Mouse (Mus musculus): ENCODE measurements around the gene Ptprs. TPM values are rescaled to one million over a fixed set of nuclear protein-coding genes. Genes with fewer than 3 reads are reported as not detected.

Ptprs gene
- polyA plus RNA-seq, 1 experiment from 2014 or later, result 290 TPM

- no peak overlapping the region for H3K4me3 ChIP-seq
- no peak overlapping the region; the same call in 1 of the 2 replicates for H3K27ac ChIP-seq (replicated peaks)
- peaks cover 33% of the 10 kb centered on the region for H3K4me1 ChIP-seq
- no peak for ATAC-seq (ENCODE audit: low FRiP score, low read depth)
- H3K36me3 ChIP-seq, result peaks cover 78% of the 10 kb centered on the region
- no peaks in the 10 kb centered on the region for H3K27me3 ChIP-seq
- WGBS, result 88% methylated on average over 6 of the region's 6 CpGs
- no peaks in the 10 kb centered on the region for H3K9me3 ChIP-seq
- H3K4me2 ChIP-seq (replicated peaks), result no peak overlapping the region
- H3K9ac ChIP-seq (replicated peaks), result no peak overlapping the region
These were observed 34.0 kb downstream of the Ptprs start for GRCm38 (mm10) chr17:56442316-56442715.

- Histone ChIP-seq H3K4me1 (peaks cover 14% of the 10 kb centered on the region), H3K9ac (replicated peaks) (0 out of 2 replicates have a peak overlapping the region, but pooled peaks have one; percentile 17), H3K27me3 (no peaks in the 10 kb centered on the region), H3K4me3 (no peak overlapping the region), H3K36me3 (peaks cover 87% of the 10 kb centered on the region), H3K9me3 (peaks cover 7% of the 10 kb centered on the region; the same call in 1 of the 2 replicates), H3K27ac (replicated peaks) (peak overlapping the region; percentile 39), H3K4me2 (replicated peaks) (no peak overlapping the region)
- 65% methylated on average over 15 of the region's 15 CpGs for WGBS
- ATAC-seq (ENCODE audit: low FRiP score, low read depth), result no peak
These were observed 36.4 kb downstream of the Ptprs start for GRCm38 (mm10) chr17:56439731-56440460.

GRCm38 (mm10) chr17:56431582-56431981 lies 44.7 kb downstream of the Ptprs start:
- Histone ChIP-seq H3K36me3 (peaks cover 95% of the 10 kb centered on the region), H3K9me3 (no peaks in the 10 kb centered on the region), H3K4me1 (peaks cover 2% of the 10 kb centered on the region; the same call in 1 of the 2 replicates), H3K4me2 (replicated peaks) (no peak overlapping the region), H3K4me3 (no peak overlapping the region), H3K27ac (replicated peaks) (no peak overlapping the region), H3K27me3 (peaks cover 23% of the 10 kb centered on the region), H3K9ac (replicated peaks) (no peak overlapping the region)
- no peak for ATAC-seq (ENCODE audit: low FRiP score, low read depth)
- WGBS, result 92% methylated on average over 3 of the region's 3 CpGs

DNA sequence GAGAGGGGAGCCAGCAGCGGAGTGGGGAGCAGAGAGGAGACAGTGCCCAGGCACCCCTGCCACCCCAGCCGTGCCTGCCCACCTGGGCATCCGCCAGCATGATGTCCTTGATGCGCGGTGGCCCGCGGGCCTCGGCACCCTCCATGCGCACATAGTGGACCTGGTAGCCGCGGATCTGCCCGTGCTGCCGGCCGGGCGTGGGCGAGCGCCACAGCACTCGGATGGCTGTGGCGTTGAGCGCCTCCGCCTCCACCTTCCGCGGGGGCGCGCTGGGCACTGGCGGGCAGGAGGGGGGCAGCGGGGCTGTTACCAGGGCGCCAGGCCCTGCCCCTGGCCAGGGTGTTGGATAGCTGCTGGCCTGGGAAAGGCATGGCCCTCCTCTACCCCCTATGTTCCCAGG lies 48.4 kb downstream of the Ptprs start:
- Histone ChIP-seq H3K4me2 (replicated peaks) (no peak overlapping the region), H3K9ac (replicated peaks) (no peak overlapping the region), H3K4me3 (no peak overlapping the region), H3K9me3 (no peaks in the 10 kb centered on the region), H3K27me3 (peaks cover 37% of the 10 kb centered on the region), H3K4me1 (peaks cover 20% of the 10 kb centered on the region), H3K27ac (replicated peaks) (no peak overlapping the region), H3K36me3 (peaks cover 94% of the 10 kb centered on the region)
- no peak for ATAC-seq (ENCODE audit: low FRiP score, low read depth)
- 78% methylated on average over 28 of the region's 28 CpGs for WGBS

GRCm38 (mm10) chr17:56425941-56426340 lies 50.3 kb downstream of the Ptprs start:
- Histone ChIP-seq H3K36me3 (peaks cover 93% of the 10 kb centered on the region), H3K4me3 (peak overlapping the region; percentile 42), H3K4me1 (peaks cover 20% of the 10 kb centered on the region), H3K9ac (replicated peaks) (peak overlapping the region; percentile 53), H3K27ac (replicated peaks) (peak overlapping the region; percentile 31; the same call in 1 of the 2 replicates), H3K4me2 (replicated peaks) (peak overlapping the region; percentile 67), H3K27me3 (peaks cover 37% of the 10 kb centered on the region), H3K9me3 (no peaks in the 10 kb centered on the region)
- 30% methylated on average over 3 of the region's 3 CpGs for WGBS
- no peak for ATAC-seq (ENCODE audit: low FRiP score, low read depth)

DNA sequence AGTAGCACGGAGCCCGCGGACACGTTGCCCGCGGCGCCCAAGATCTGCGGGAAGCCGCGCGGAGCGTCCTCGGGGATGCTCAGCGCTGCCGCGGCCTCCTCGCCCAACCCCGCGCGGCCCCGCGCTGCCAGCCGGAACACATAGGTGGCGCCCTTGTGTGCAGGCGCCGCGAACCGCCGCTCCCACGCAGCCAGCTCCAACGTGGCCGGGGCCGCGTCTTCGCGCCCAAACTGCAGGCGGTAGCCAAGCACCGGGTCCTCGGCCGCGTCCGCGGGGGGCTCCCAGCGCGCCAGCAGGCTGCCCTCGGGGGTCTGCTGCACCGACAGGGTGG lies 50.7 kb downstream of the Ptprs start:
- Histone ChIP-seq H3K9ac (replicated peaks) (peak overlapping the region; percentile 53), H3K4me3 (peak overlapping the region; percentile 42), H3K4me1 (peaks cover 20% of the 10 kb centered on the region), H3K27me3 (peaks cover 37% of the 10 kb centered on the region), H3K9me3 (no peaks in the 10 kb centered on the region), H3K27ac (replicated peaks) (peak overlapping the region; percentile 31), H3K36me3 (peaks cover 93% of the 10 kb centered on the region), H3K4me2 (replicated peaks) (peak overlapping the region; percentile 67)
- 0% methylated on average over 41 of the region's 47 CpGs for WGBS
- peak; percentile 74 for ATAC-seq (ENCODE audit: low FRiP score, low read depth)

- peak overlapping the region; percentile 67 for H3K4me2 ChIP-seq (replicated peaks)
- peaks cover 97% of the 10 kb centered on the region for H3K36me3 ChIP-seq
- H3K9me3 ChIP-seq, result no peaks in the 10 kb centered on the region
- H3K27me3 ChIP-seq, result peaks cover 37% of the 10 kb centered on the region
- H3K9ac ChIP-seq (replicated peaks), result peak overlapping the region; percentile 53
- peak; percentile 75 for ATAC-seq (ENCODE audit: low FRiP score, low read depth)
- peak overlapping the region; percentile 42 for H3K4me3 ChIP-seq
- peaks cover 20% of the 10 kb centered on the region for H3K4me1 ChIP-seq
- H3K27ac ChIP-seq (replicated peaks), result peak overlapping the region; percentile 31
- WGBS, result 13% methylated on average over 73 of the region's 77 CpGs
These were observed 51.3 kb downstream of the Ptprs start for GRCm38 (mm10) chr17:56424726-56425583.

DNA sequence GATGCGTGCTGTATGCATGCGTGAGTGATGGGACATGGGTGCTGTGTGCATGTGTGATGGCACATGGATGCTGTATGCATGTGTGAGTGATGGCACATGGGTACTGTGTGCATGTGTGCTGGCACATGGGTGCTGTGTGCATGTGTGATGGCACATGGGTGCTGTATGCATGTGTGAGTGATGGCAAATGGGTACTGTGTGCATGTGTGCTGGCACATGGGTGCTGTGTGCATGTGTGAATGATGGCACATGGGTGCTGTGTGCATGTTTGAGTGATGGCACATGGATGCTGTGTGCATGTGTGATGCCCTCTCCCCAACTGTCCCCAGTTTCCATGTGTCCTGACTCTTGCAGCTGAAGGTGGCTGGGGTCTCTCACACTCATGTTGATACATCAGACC lies 56.3 kb downstream of the Ptprs start:
- Histone ChIP-seq H3K9me3 (no peaks in the 10 kb centered on the region), H3K36me3 (peaks cover 98% of the 10 kb centered on the region), H3K27ac (replicated peaks) (no peak overlapping the region), H3K4me2 (replicated peaks) (no peak overlapping the region), H3K9ac (replicated peaks) (no peak overlapping the region), H3K4me3 (no peak overlapping the region), H3K4me1 (peaks cover 3% of the 10 kb centered on the region; the same call in 1 of the 2 replicates), H3K27me3 (peaks cover 4% of the 10 kb centered on the region; the same call in 1 of the 2 replicates)
- ATAC-seq (ENCODE audit: low FRiP score, low read depth), result no peak
- WGBS, result 98% methylated on average over 2 of the region's 2 CpGs

DNA sequence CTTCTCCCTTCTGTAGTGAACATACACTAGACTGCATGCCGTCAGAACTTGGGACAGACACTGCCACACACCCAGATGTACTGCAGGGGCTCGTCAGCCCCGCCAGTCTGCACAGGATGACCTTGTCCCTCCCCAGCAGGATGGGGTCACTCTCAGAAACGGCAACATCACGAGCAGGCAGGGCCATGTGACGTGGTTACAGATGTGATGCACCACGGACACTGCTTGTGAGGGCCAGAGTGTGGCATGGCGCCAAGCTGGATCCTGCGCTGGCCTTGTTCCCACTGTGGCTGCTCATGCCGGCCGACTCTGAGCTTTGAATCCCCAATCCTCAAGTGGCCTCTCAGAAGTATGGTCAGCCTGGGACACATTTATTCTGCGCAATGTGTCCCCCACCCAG lies 58.0 kb downstream of the Ptprs start:
- no peaks in the 10 kb centered on the region for H3K4me1 ChIP-seq
- H3K27me3 ChIP-seq, result no peaks in the 10 kb centered on the region
- no peak overlapping the region for H3K4me3 ChIP-seq
- H3K36me3 ChIP-seq, result peaks cover 98% of the 10 kb centered on the region
- H3K4me2 ChIP-seq (replicated peaks), result no peak overlapping the region
- WGBS, result 84% methylated on average over 12 of the region's 12 CpGs
- ATAC-seq (ENCODE audit: low FRiP score, low read depth), result no peak
- no peak overlapping the region for H3K9ac ChIP-seq (replicated peaks)
- no peaks in the 10 kb centered on the region for H3K9me3 ChIP-seq
- no peak overlapping the region for H3K27ac ChIP-seq (replicated peaks)

DNA sequence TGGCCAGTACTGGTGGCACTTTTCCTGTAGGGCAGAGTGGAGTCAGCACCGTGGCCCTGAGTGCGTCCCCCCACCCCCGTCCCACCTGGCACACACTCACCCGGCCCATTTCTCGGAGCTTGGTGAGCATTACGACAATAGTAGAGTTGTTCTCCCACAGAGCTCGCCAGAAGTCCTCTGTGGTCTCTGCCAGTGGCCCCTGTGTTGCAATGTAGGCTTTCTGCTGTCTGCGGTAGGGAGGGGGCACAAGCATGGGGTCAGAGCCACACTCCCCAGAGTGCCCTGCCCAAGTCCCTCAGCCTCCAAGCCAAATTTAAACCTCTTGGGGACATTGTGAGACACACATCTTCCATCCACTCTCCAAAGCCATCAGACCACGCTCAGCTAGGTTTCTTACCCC lies 61.5 kb downstream of the Ptprs start:
- peaks cover 99% of the 10 kb centered on the region for H3K36me3 ChIP-seq

GRCm38 (mm10) chr17:56413113-56413512 lies 63.2 kb downstream of the Ptprs start:
- Histone ChIP-seq H3K27ac (replicated peaks) (no peak overlapping the region), H3K4me2 (replicated peaks) (no peak overlapping the region), H3K27me3 (no peaks in the 10 kb centered on the region), H3K4me1 (peaks cover 15% of the 10 kb centered on the region), H3K4me3 (no peak overlapping the region), H3K36me3 (peaks cover 82% of the 10 kb centered on the region), H3K9ac (replicated peaks) (no peak overlapping the region), H3K9me3 (no peaks in the 10 kb centered on the region)
- no peak for ATAC-seq (ENCODE audit: low FRiP score, low read depth)
- WGBS, result 89% methylated on average over 13 of the region's 13 CpGs

More for the DNA sequence above, 61.5 kb downstream of the Ptprs start:
- Histone ChIP-seq H3K9me3 (no peaks in the 10 kb centered on the region), H3K9ac (replicated peaks) (no peak overlapping the region), H3K27me3 (no peaks in the 10 kb centered on the region), H3K4me3 (no peak overlapping the region), H3K27ac (replicated peaks) (no peak overlapping the region), H3K4me2 (replicated peaks) (no peak overlapping the region), H3K4me1 (peaks cover 6% of the 10 kb centered on the region)
- 96% methylated on average over 9 of the region's 9 CpGs for WGBS
- ATAC-seq (ENCODE audit: low FRiP score, low read depth), result no peak

- H3K9ac ChIP-seq (replicated peaks), result no peak overlapping the region
- H3K9me3 ChIP-seq, result no peaks in the 10 kb centered on the region
- H3K4me2 ChIP-seq (replicated peaks), result no peak overlapping the region
- H3K36me3 ChIP-seq, result peaks cover 65% of the 10 kb centered on the region
- H3K4me1 ChIP-seq, result peaks cover 31% of the 10 kb centered on the region
- no peak for ATAC-seq (ENCODE audit: low FRiP score, low read depth)
- H3K4me3 ChIP-seq, result no peak overlapping the region
- no peaks in the 10 kb centered on the region for H3K27me3 ChIP-seq
- WGBS, result 97% methylated on average over 7 of the region's 7 CpGs
- no peak overlapping the region for H3K27ac ChIP-seq (replicated peaks)
These were observed 64.8 kb downstream of the Ptprs start for GRCm38 (mm10) chr17:56411437-56411836.

All from midbrain, embryonic 12.5 days (tissue).